Mouse (Mus musculus) lung, embryonic 14.5 days (tissue): Measurements from ENCODE around the gene Sept10. TPM values are rescaled to one million over a fixed set of nuclear protein-coding genes. Genes with fewer than 3 reads are reported as not detected.
A peak's percentile ranks its signal among the peaks of the same experiment; 100 is the strongest.

ENCODE experiments used
- ATAC-seq: fragments of 200-750 bp; cut with Nextera tagmentation; 2 replicates; pipeline ENCODE4 v1.8.0; 2017; ENCODE audit warnings: mild to moderate bottlenecking, moderate TSS enrichment, moderate library complexity; ENCODE audit not compliant: insufficient read depth
- DNase-seq: peaks from one replicate; pipeline ENCODE4 v3.0.0-alpha.2; 2015
- H3K27ac ChIP-seq: fragments of 300-500 bp; sonication (generic); 2 replicates; pipeline ENCODE4 v1.5.1; 2014; ENCODE audit warnings: low read depth, mild to moderate bottlenecking, moderate library complexity
- H3K27me3 ChIP-seq: fragments of 300-500 bp; sonication (generic); 2 replicates; pipeline ENCODE4 v1.6.1; 2014; ENCODE audit warnings: low read length, control low read depth; ENCODE audit not compliant: insufficient read depth
- H3K36me3 ChIP-seq: fragments of 300-500 bp; sonication (generic); 2 replicates; pipeline ENCODE4 v1.6.1; 2014; ENCODE audit warnings: control low read depth; ENCODE audit not compliant: insufficient read depth
- H3K4me1 ChIP-seq: fragments of 300-500 bp; sonication (generic); 2 replicates; pipeline ENCODE4 v1.6.1; 2014; ENCODE audit warnings: antibody characterized with exemption, control low read depth; ENCODE audit not compliant: insufficient read depth
- H3K4me2 ChIP-seq: fragments of 300-500 bp; sonication (generic); 2 replicates; pipeline ENCODE4 v1.6.1; 2014; ENCODE audit warnings: mild to moderate bottlenecking
- H3K4me3 ChIP-seq: fragments of 300-500 bp; sonication (generic); 2 replicates; pipeline ENCODE4 v1.5.1; 2014; ENCODE audit warnings: low read depth, low read length
- H3K9ac ChIP-seq: fragments of 300-500 bp; sonication (generic); 2 replicates; pipeline ENCODE4 v1.6.1; 2014
- H3K9me3 ChIP-seq: fragments of 300-500 bp; sonication (generic); 2 replicates; pipeline ENCODE4 v1.6.1; 2016; ENCODE audit warnings: low read depth, low read length, control low read depth
- CTCF ChIP-seq: IDR thresholded peaks from 2 replicates; pipeline ENCODE4 v1.5.1; 2016; ENCODE audit warnings: antibody characterized with exemption, low read depth
- WGBS: fragments of 180-500 bp; shearing (Covaris S2); extraction: QIAGEN DNeasy Blood & Tissue Kit; methylation state at CpG from one replicate; pipeline ENCODE4 v1.1.7; 2014; 5-methylcytosine and 5-hydroxymethylcytosine counted together
- polyA plus RNA-seq: library from polyadenylated mRNA; unstranded; fragments of >200 nt; fragmentation: Nextera tagmentation; extraction: Ambion mirVana; gene quantifications from 2 replicates; pipeline ENCODE4 v1.2.1, GENCODE M21; 2014

The Sept10 gene
- polyA plus RNA-seq, 1 experiment from 2014 or later = 68.5 TPM

- Histone ChIP-seq H3K27me3 (no peaks in the 10 kb centered on the region), H3K9ac (no peak overlapping the region), H3K4me2 (no peak overlapping the region), H3K4me1 (peaks cover 18% of the 10 kb centered on the region), H3K27ac (no peak overlapping the region), H3K4me3 (no peak overlapping the region), H3K36me3 (no peaks in the 10 kb centered on the region), H3K9me3 (no peaks in the 10 kb centered on the region)
- 64% methylated on average over 7 of the region's 7 CpGs for WGBS
- no peak for ATAC-seq
- no peak for DNase-seq
- no peak for TF ChIP-seq CTCF
These were observed 41.3 kb upstream of the Sept10 start for GRCm38 (mm10) chr10:59262979-59263378.

- TF ChIP-seq CTCF = no peak
These were observed 40.4 kb upstream of the Sept10 start for GRCm38 (mm10) chr10:59262021-59262420.

GRCm38 (mm10) chr10:59261603-59262002, 40.0 kb upstream of the Sept10 start:
- WGBS = 81% methylated on average over 3 of the region's 3 CpGs
- H3K36me3 ChIP-seq = no peaks in the 10 kb centered on the region
- no peaks in the 10 kb centered on the region for H3K9me3 ChIP-seq
- H3K9ac ChIP-seq = no peak overlapping the region
- ATAC-seq (no peak), DNase-seq (peak; percentile 74)
- H3K4me1 ChIP-seq = peaks cover 18% of the 10 kb centered on the region
- H3K27me3 ChIP-seq = no peaks in the 10 kb centered on the region
- no peak overlapping the region for H3K4me2 ChIP-seq
- H3K27ac ChIP-seq = no peak overlapping the region
- no peak for TF ChIP-seq CTCF
- no peak overlapping the region for H3K4me3 ChIP-seq

More at GRCm38 (mm10) chr10:59262021-59262420, 40.4 kb upstream of the Sept10 start:
- no peaks in the 10 kb centered on the region for H3K36me3 ChIP-seq
- no peak overlapping the region for H3K9ac ChIP-seq
- H3K9me3 ChIP-seq = no peaks in the 10 kb centered on the region
- peaks cover 18% of the 10 kb centered on the region for H3K4me1 ChIP-seq
- no peak overlapping the region for H3K4me3 ChIP-seq
- WGBS = 38% methylated on average over 1 of the region's 1 CpGs
- DNase-seq = no peak
- no peak overlapping the region for H3K27ac ChIP-seq
- no peaks in the 10 kb centered on the region for H3K27me3 ChIP-seq
- no peak for ATAC-seq
- H3K4me2 ChIP-seq = no peak overlapping the region

GRCm38 (mm10) chr10:59259572-59259971, 37.9 kb upstream of the Sept10 start:
- no peak overlapping the region for H3K4me2 ChIP-seq
- WGBS = 84% methylated on average over 6 of the region's 6 CpGs

GRCm38 (mm10) chr10:59256533-59256932, 34.9 kb upstream of the Sept10 start:
- ATAC-seq (no peak), DNase-seq (no peak)
- Histone ChIP-seq H3K4me2 (no peak overlapping the region), H3K27me3 (no peaks in the 10 kb centered on the region), H3K36me3 (no peaks in the 10 kb centered on the region), H3K27ac (no peak overlapping the region), H3K9ac (no peak overlapping the region), H3K9me3 (no peaks in the 10 kb centered on the region), H3K4me3 (no peak overlapping the region), H3K4me1 (peaks cover 3% of the 10 kb centered on the region; the same call in 1 of the 2 replicates)
- 91% methylated on average over 2 of the region's 2 CpGs for WGBS
- TF ChIP-seq CTCF = no peak

More at GRCm38 (mm10) chr10:59259572-59259971, 37.9 kb upstream of the Sept10 start:
- ATAC-seq (no peak), DNase-seq (no peak)
- Histone ChIP-seq H3K27ac (no peak overlapping the region), H3K9me3 (no peaks in the 10 kb centered on the region), H3K9ac (no peak overlapping the region), H3K27me3 (no peaks in the 10 kb centered on the region), H3K4me1 (peaks cover 8% of the 10 kb centered on the region; the same call in 1 of the 2 replicates), H3K36me3 (no peaks in the 10 kb centered on the region), H3K4me3 (no peak overlapping the region)
- TF ChIP-seq CTCF = no peak

- Histone ChIP-seq H3K9ac (no peak overlapping the region), H3K36me3 (no peaks in the 10 kb centered on the region), H3K4me3 (no peak overlapping the region), H3K27me3 (no peaks in the 10 kb centered on the region), H3K9me3 (no peaks in the 10 kb centered on the region), H3K4me2 (no peak overlapping the region), H3K27ac (no peak overlapping the region), H3K4me1 (no peaks in the 10 kb centered on the region)
- ATAC-seq = no peak
- WGBS = 71% methylated on average over 8 of the region's 8 CpGs
- TF ChIP-seq CTCF = no peak
- no peak for DNase-seq
These were observed 32.0 kb upstream of the Sept10 start for GRCm38 (mm10) chr10:59253541-59254079.

GRCm38 (mm10) chr10:59252396-59252795, 30.7 kb upstream of the Sept10 start:
- ATAC-seq (no peak), DNase-seq (no peak)
- no peak for TF ChIP-seq CTCF
- no peaks in the 10 kb centered on the region for H3K9me3 ChIP-seq
- no peak overlapping the region for H3K27ac ChIP-seq
- no peaks in the 10 kb centered on the region for H3K4me1 ChIP-seq
- H3K9ac ChIP-seq = no peak overlapping the region
- WGBS = 45% methylated on average over 8 of the region's 8 CpGs
- no peaks in the 10 kb centered on the region for H3K27me3 ChIP-seq
- no peak overlapping the region for H3K4me2 ChIP-seq
- no peaks in the 10 kb centered on the region for H3K36me3 ChIP-seq
- H3K4me3 ChIP-seq = no peak overlapping the region
